Mouse (Mus musculus): ENCODE data around the gene Gtf3a.

- TF ChIP-seq CTCF (conservative IDR thresholded peaks at IDR 0.05; ENCODE audit: low read length), result no peak
- TF ChIP-seq NANOG (IDR thresholded peaks at IDR 0.05; ENCODE audit: borderline replicate concordance, low read length), result no peak
Observed at GRCm38 (mm10) chr5:146987588-146987987, 39.1 kb downstream of the Gtf3a start.

Measured in E14TG2a.4 (cell line).